Mouse (Mus musculus): ENCODE data around the gene Cd276. TPM values are rescaled to one million over a fixed set of nuclear protein-coding genes. Genes with fewer than 3 reads are reported as not detected.

Cd276 gene
- total RNA-seq, 1 experiment from 2014 or later = 2.9 TPM

- ATAC-seq (ENCODE audit: extremely low read depth, insufficient number of reproducible peaks, low FRiP score, poor library complexity, severe bottlenecking) = no peak
These were observed 34.2 kb downstream of the Cd276 start for GRCm38 (mm10) chr9:58520816-58521581.

GRCm38 (mm10) chr9:58519953-58520352 is 35.3 kb downstream of the Cd276 start:
- no peak for ATAC-seq (ENCODE audit: extremely low read depth, insufficient number of reproducible peaks, low FRiP score, poor library complexity, severe bottlenecking)

- ATAC-seq (ENCODE audit: extremely low read depth, insufficient number of reproducible peaks, low FRiP score, poor library complexity, severe bottlenecking) = no peak
These were observed 37.1 kb downstream of the Cd276 start for GRCm38 (mm10) chr9:58517866-58518750.

- no peak for ATAC-seq (ENCODE audit: extremely low read depth, insufficient number of reproducible peaks, low FRiP score, poor library complexity, severe bottlenecking)
These were observed 38.8 kb downstream of the Cd276 start for GRCm38 (mm10) chr9:58516480-58516879.

- ATAC-seq (ENCODE audit: extremely low read depth, insufficient number of reproducible peaks, low FRiP score, poor library complexity, severe bottlenecking) = no peak
These were observed 41.5 kb downstream of the Cd276 start for GRCm38 (mm10) chr9:58513749-58514148.

GRCm38 (mm10) chr9:58510452-58510851 is 44.8 kb downstream of the Cd276 start:
- ATAC-seq (ENCODE audit: extremely low read depth, insufficient number of reproducible peaks, low FRiP score, poor library complexity, severe bottlenecking) = peak; percentile 81

- peak; percentile 27; the same call in 1 of the 2 replicates for ATAC-seq (ENCODE audit: extremely low read depth, insufficient number of reproducible peaks, low FRiP score, poor library complexity, severe bottlenecking)
These were observed 47.8 kb downstream of the Cd276 start for GRCm38 (mm10) chr9:58507216-58508005.

- no peak for ATAC-seq (ENCODE audit: extremely low read depth, insufficient number of reproducible peaks, low FRiP score, poor library complexity, severe bottlenecking)
These were observed 54.3 kb downstream of the Cd276 start for GRCm38 (mm10) chr9:58500946-58501345.

GRCm38 (mm10) chr9:58497942-58498341 is 57.3 kb downstream of the Cd276 start:
- ATAC-seq (ENCODE audit: extremely low read depth, insufficient number of reproducible peaks, low FRiP score, poor library complexity, severe bottlenecking) = no peak

- ATAC-seq (ENCODE audit: extremely low read depth, insufficient number of reproducible peaks, low FRiP score, poor library complexity, severe bottlenecking) = no peak
These were observed 58.6 kb downstream of the Cd276 start for GRCm38 (mm10) chr9:58496470-58497182.

GRCm38 (mm10) chr9:58495035-58495434 is 60.2 kb downstream of the Cd276 start:
- no peak for ATAC-seq (ENCODE audit: extremely low read depth, insufficient number of reproducible peaks, low FRiP score, poor library complexity, severe bottlenecking)

GRCm38 (mm10) chr9:58490391-58490790 is 64.8 kb downstream of the Cd276 start:
- no peak for ATAC-seq (ENCODE audit: extremely low read depth, insufficient number of reproducible peaks, low FRiP score, poor library complexity, severe bottlenecking)

- ATAC-seq (ENCODE audit: extremely low read depth, insufficient number of reproducible peaks, low FRiP score, poor library complexity, severe bottlenecking) = no peak
These were observed 65.4 kb downstream of the Cd276 start for GRCm38 (mm10) chr9:58489865-58490165.

- ATAC-seq (ENCODE audit: extremely low read depth, insufficient number of reproducible peaks, low FRiP score, poor library complexity, severe bottlenecking) = no peak
These were observed 65.9 kb downstream of the Cd276 start for GRCm38 (mm10) chr9:58489133-58489864.

- no peak for ATAC-seq (ENCODE audit: extremely low read depth, insufficient number of reproducible peaks, low FRiP score, poor library complexity, severe bottlenecking)
These were observed 67.1 kb downstream of the Cd276 start, which contains the start of gene Insyn1 for GRCm38 (mm10) chr9:58487851-58488801. Gene Insyn1 (plus strand): TSS chr9:58488603.

- no peak for ATAC-seq (ENCODE audit: extremely low read depth, insufficient number of reproducible peaks, low FRiP score, poor library complexity, severe bottlenecking)
These were observed 68.2 kb downstream of the Cd276 start for GRCm38 (mm10) chr9:58487076-58487475.
